Mouse (Mus musculus) heart, embryonic 16.5 days (tissue): ENCODE data around the gene Dhps. TPM values are rescaled to one million over a fixed set of nuclear protein-coding genes. Genes with fewer than 3 reads are reported as not detected.
A peak's percentile ranks its signal among the peaks of the same experiment; 100 is the strongest.

ENCODE experiments used
- ATAC-seq: fragments of 200-750 bp; cut with Nextera tagmentation; replicated peaks from 2 replicates; pipeline ENCODE4 v1.8.0; 2017; ENCODE audit warnings: moderate number of reproducible peaks; ENCODE audit not compliant: insufficient read depth, low FRiP score; ENCODE audit errors: extremely low read depth
- H3K27ac ChIP-seq: fragments of 300-500 bp; sonication (generic); 2 replicates; pipeline ENCODE4 v1.5.1; 2014; ENCODE audit warnings: mild to moderate bottlenecking, low read length, control low read depth, moderate library complexity
- H3K27me3 ChIP-seq: fragments of 300-500 bp; sonication (generic); 2 replicates; pipeline ENCODE4 v1.6.1; 2014; ENCODE audit warnings: low read length, mixed read lengths; ENCODE audit not compliant: control insufficient read depth, insufficient read depth
- H3K36me3 ChIP-seq: fragments of 300-500 bp; sonication (generic); 2 replicates; pipeline ENCODE4 v1.6.1; 2014; ENCODE audit not compliant: control insufficient read depth, insufficient read depth
- H3K4me1 ChIP-seq: fragments of 300-500 bp; sonication (generic); 2 replicates; pipeline ENCODE4 v1.6.1; 2014; ENCODE audit warnings: low read length, mixed read lengths; ENCODE audit not compliant: control insufficient read depth, insufficient read depth
- H3K4me2 ChIP-seq: fragments of 300-500 bp; sonication (generic); 2 replicates; pipeline ENCODE4 v1.6.1; 2014; ENCODE audit warnings: low read depth, mild to moderate bottlenecking, control low read depth, low read length
- H3K4me3 ChIP-seq: fragments of 300-500 bp; sonication (generic); 2 replicates; pipeline ENCODE4 v1.5.1; 2014; ENCODE audit warnings: mild to moderate bottlenecking, control low read depth, low read length
- H3K9ac ChIP-seq: fragments of 300-500 bp; sonication (generic); 2 replicates; pipeline ENCODE4 v1.6.1; 2014; ENCODE audit warnings: low read length, control low read depth
- H3K9me3 ChIP-seq: fragments of 300-500 bp; sonication (generic); replicated peaks from 2 replicates; pipeline ENCODE4 v1.6.1; 2016; ENCODE audit warnings: low read length; ENCODE audit not compliant: control insufficient read depth
- WGBS: fragments of 180-500 bp; shearing (Covaris S2); extraction: QIAGEN DNeasy Blood & Tissue Kit; methylation state at CpG from one replicate; pipeline ENCODE4 v1.1.7; 2014; 5-methylcytosine and 5-hydroxymethylcytosine counted together
- polyA plus RNA-seq: library from polyadenylated mRNA; unstranded; fragments of >200 nt; fragmentation: Nextera tagmentation; extraction: Ambion mirVana; gene quantifications from 2 replicates; pipeline ENCODE4 v1.2.1, GENCODE M21; 2015

Gene Dhps
- polyA plus RNA-seq, 1 experiment from 2014 or later, result 51.5 TPM

GRCm38 (mm10) chr8:85083108-85083813, 11.7 kb downstream of the Dhps start, which contains the start of gene Man2b1:
Gene Man2b1, plus strand, starts transcription at chr8:85083270.
- H3K4me3 ChIP-seq, result peak within 1 kb of the TSS; percentile 75
- peaks cover 27% of the 10 kb centered on the region for H3K4me1 ChIP-seq
- ATAC-seq, result peak; percentile 81
- peaks cover 15% of the 10 kb centered on the region for H3K36me3 ChIP-seq
- peak within 1 kb of the TSS; percentile 51; the same call in 1 of the 2 replicates for H3K27ac ChIP-seq
- peak within 1 kb of the TSS; percentile 83 for H3K4me2 ChIP-seq
- WGBS, result under 1% methylated on average over 30 of the region's 30 CpGs
- no peaks in the 10 kb centered on the region for H3K27me3 ChIP-seq
- peak within 1 kb of the TSS; percentile 77 for H3K9ac ChIP-seq
- no peaks in the 10 kb centered on the region for H3K9me3 ChIP-seq

GRCm38 (mm10) chr8:85084633-85085032, 13.1 kb downstream of the Dhps start:
- Histone ChIP-seq H3K9ac (no peak overlapping the region), H3K27me3 (no peaks in the 10 kb centered on the region), H3K27ac (no peak overlapping the region), H3K9me3 (no peaks in the 10 kb centered on the region), H3K36me3 (peaks cover 14% of the 10 kb centered on the region), H3K4me1 (peaks cover 21% of the 10 kb centered on the region), H3K4me2 (no peak overlapping the region), H3K4me3 (no peak overlapping the region)
- ATAC-seq, result no peak
- WGBS, result 82% methylated on average over 8 of the region's 8 CpGs

- H3K4me2 ChIP-seq, result no peak overlapping the region
- ATAC-seq, result no peak
- 79% methylated on average over 3 of the region's 3 CpGs for WGBS
Observed at GRCm38 (mm10) chr8:85086238-85086637, 14.7 kb downstream of the Dhps start.

GRCm38 (mm10) chr8:85088771-85089170, 17.2 kb downstream of the Dhps start:
- peaks cover 17% of the 10 kb centered on the region for H3K36me3 ChIP-seq
- 64% methylated on average over 2 of the region's 2 CpGs for WGBS
- no peak for ATAC-seq

More at GRCm38 (mm10) chr8:85086238-85086637, 14.7 kb downstream of the Dhps start:
- Histone ChIP-seq H3K4me3 (no peak overlapping the region), H3K9me3 (no peaks in the 10 kb centered on the region), H3K4me1 (peaks cover 17% of the 10 kb centered on the region), H3K36me3 (peaks cover 17% of the 10 kb centered on the region), H3K27ac (no peak overlapping the region), H3K9ac (no peak overlapping the region), H3K27me3 (no peaks in the 10 kb centered on the region)

GRCm38 (mm10) chr8:85090856-85091255, 19.3 kb downstream of the Dhps start:
- Histone ChIP-seq H3K27ac (no peak overlapping the region), H3K4me2 (no peak overlapping the region), H3K36me3 (peaks cover 18% of the 10 kb centered on the region), H3K4me1 (no peaks in the 10 kb centered on the region), H3K4me3 (no peak overlapping the region), H3K27me3 (no peaks in the 10 kb centered on the region), H3K9ac (no peak overlapping the region), H3K9me3 (no peaks in the 10 kb centered on the region)
- 87% methylated on average over 11 of the region's 11 CpGs for WGBS
- no peak for ATAC-seq

More at GRCm38 (mm10) chr8:85088771-85089170, 17.2 kb downstream of the Dhps start:
- peaks cover 6% of the 10 kb centered on the region for H3K4me1 ChIP-seq
- H3K27me3 ChIP-seq, result no peaks in the 10 kb centered on the region
- no peak overlapping the region for H3K27ac ChIP-seq
- no peak overlapping the region for H3K9ac ChIP-seq
- no peak overlapping the region for H3K4me2 ChIP-seq
- no peak overlapping the region for H3K4me3 ChIP-seq
- no peaks in the 10 kb centered on the region for H3K9me3 ChIP-seq

GRCm38 (mm10) chr8:85091526-85092090, 20.1 kb downstream of the Dhps start:
- no peaks in the 10 kb centered on the region for H3K4me1 ChIP-seq
- WGBS, result 34% methylated on average over 21 of the region's 21 CpGs
- no peak for ATAC-seq
- no peaks in the 10 kb centered on the region for H3K27me3 ChIP-seq
- H3K27ac ChIP-seq, result no peak overlapping the region
- H3K9me3 ChIP-seq, result no peaks in the 10 kb centered on the region
- no peak overlapping the region for H3K4me3 ChIP-seq
- H3K36me3 ChIP-seq, result peaks cover 19% of the 10 kb centered on the region
- H3K9ac ChIP-seq, result no peak overlapping the region
- no peak overlapping the region for H3K4me2 ChIP-seq

GRCm38 (mm10) chr8:85095051-85095450, 23.5 kb downstream of the Dhps start:
- H3K27ac ChIP-seq, result no peak overlapping the region
- no peak for ATAC-seq
- WGBS, result 87% methylated on average over 13 of the region's 13 CpGs
- H3K4me3 ChIP-seq, result no peak overlapping the region
- no peak overlapping the region for H3K4me2 ChIP-seq
- no peaks in the 10 kb centered on the region for H3K9me3 ChIP-seq
- H3K9ac ChIP-seq, result no peak overlapping the region
- no peaks in the 10 kb centered on the region for H3K27me3 ChIP-seq
- peaks cover 29% of the 10 kb centered on the region for H3K36me3 ChIP-seq
- no peaks in the 10 kb centered on the region for H3K4me1 ChIP-seq

- no peak for ATAC-seq
- H3K9ac ChIP-seq, result no peak overlapping the region
- H3K27ac ChIP-seq, result no peak overlapping the region
- H3K4me3 ChIP-seq, result no peak overlapping the region
- H3K4me1 ChIP-seq, result no peaks in the 10 kb centered on the region
- no peaks in the 10 kb centered on the region for H3K9me3 ChIP-seq
- no peak overlapping the region for H3K4me2 ChIP-seq
- peaks cover 29% of the 10 kb centered on the region for H3K36me3 ChIP-seq
- 86% methylated on average over 7 of the region's 7 CpGs for WGBS
- H3K27me3 ChIP-seq, result no peaks in the 10 kb centered on the region
Observed at GRCm38 (mm10) chr8:85095566-85095965, 24.0 kb downstream of the Dhps start.

- H3K4me2 ChIP-seq, result no peak overlapping the region
- H3K36me3 ChIP-seq, result peaks cover 26% of the 10 kb centered on the region
- H3K4me1 ChIP-seq, result no peaks in the 10 kb centered on the region
- no peak overlapping the region for H3K9ac ChIP-seq
- ATAC-seq, result no peak
- H3K27ac ChIP-seq, result no peak overlapping the region
- H3K9me3 ChIP-seq, result no peaks in the 10 kb centered on the region
- H3K4me3 ChIP-seq, result no peak overlapping the region
- no peaks in the 10 kb centered on the region for H3K27me3 ChIP-seq
- 86% methylated on average over 16 of the region's 16 CpGs for WGBS
Observed at GRCm38 (mm10) chr8:85096196-85096595, 24.6 kb downstream of the Dhps start.
